Mouse (Mus musculus) neural tube, embryonic 12.5 days (tissue): ENCODE measurements at regions not wholly inside any gene's neighbourhood (a gene's known extent, or its start where the extent isn't known, plus 50 kb on each side); places are given as distances from the start of the nearest gene placed in this dataset.

Experiments
- ATAC-seq: fragments of 200-750 bp; cut with Nextera tagmentation; 2 replicates; pipeline ENCODE4 v1.8.0; 2017; ENCODE audit warnings: low read depth, mild to moderate bottlenecking, moderate TSS enrichment, moderate library complexity; ENCODE audit not compliant: low FRiP score
- H3K27ac ChIP-seq: fragments of 300-500 bp; sonication (generic); 2 replicates; pipeline ENCODE4 v1.5.1; 2016
- H3K27me3 ChIP-seq: fragments of 300-500 bp; sonication (generic); replicated peaks from 2 replicates; pipeline ENCODE4 v1.6.1; 2016; ENCODE audit warnings: mild to moderate bottlenecking
- H3K36me3 ChIP-seq: fragments of 300-500 bp; sonication (generic); 2 replicates; pipeline ENCODE4 v1.6.1; 2016; ENCODE audit warnings: mild to moderate bottlenecking
- H3K4me1 ChIP-seq: fragments of 300-500 bp; sonication (generic); 2 replicates; pipeline ENCODE4 v1.6.1; 2016
- H3K4me2 ChIP-seq: fragments of 300-500 bp; sonication (generic); replicated peaks from 2 replicates; pipeline ENCODE4 v1.6.1; 2016; ENCODE audit warnings: mild to moderate bottlenecking
- H3K4me3 ChIP-seq: fragments of 300-500 bp; sonication (generic); 2 replicates; pipeline ENCODE4 v1.5.1; 2016
- H3K9ac ChIP-seq: fragments of 300-500 bp; sonication (generic); 2 replicates; pipeline ENCODE4 v1.6.1; 2016; ENCODE audit warnings: mild to moderate bottlenecking
- H3K9me3 ChIP-seq: fragments of 300-500 bp; sonication (generic); 2 replicates; pipeline ENCODE4 v1.6.1; 2016; ENCODE audit warnings: mild to moderate bottlenecking
- WGBS: fragments of 180-500 bp; shearing (Covaris S2); methylation state at CpG from one replicate; pipeline ENCODE4 v1.1.7; 2016; 5-methylcytosine and 5-hydroxymethylcytosine counted together

GRCm38 (mm10) chr11:31464844-31465243 lies 95.0 kb upstream of the Stc2 start:
- Histone ChIP-seq H3K36me3 (no peaks in the 10 kb centered on the region), H3K9ac (no peak overlapping the region), H3K9me3 (no peaks in the 10 kb centered on the region), H3K4me1 (no peaks in the 10 kb centered on the region), H3K27me3 (no peaks in the 10 kb centered on the region), H3K27ac (no peak overlapping the region), H3K4me2 (no peak overlapping the region), H3K4me3 (no peak overlapping the region)
- WGBS, result 91% methylated on average over 1 of the region's 1 CpGs
- no peak for ATAC-seq

- H3K27me3 ChIP-seq, result no peaks in the 10 kb centered on the region
- no peak for ATAC-seq
- H3K4me1 ChIP-seq, result no peaks in the 10 kb centered on the region
- H3K9ac ChIP-seq, result no peak overlapping the region
- H3K4me3 ChIP-seq, result no peak overlapping the region
- H3K4me2 ChIP-seq, result no peak overlapping the region
- no peak overlapping the region for H3K27ac ChIP-seq
- H3K9me3 ChIP-seq, result no peaks in the 10 kb centered on the region
- H3K36me3 ChIP-seq, result no peaks in the 10 kb centered on the region
Measured at GRCm38 (mm10) chr11:31462440-31462839, 92.6 kb upstream of the Stc2 start.

DNA sequence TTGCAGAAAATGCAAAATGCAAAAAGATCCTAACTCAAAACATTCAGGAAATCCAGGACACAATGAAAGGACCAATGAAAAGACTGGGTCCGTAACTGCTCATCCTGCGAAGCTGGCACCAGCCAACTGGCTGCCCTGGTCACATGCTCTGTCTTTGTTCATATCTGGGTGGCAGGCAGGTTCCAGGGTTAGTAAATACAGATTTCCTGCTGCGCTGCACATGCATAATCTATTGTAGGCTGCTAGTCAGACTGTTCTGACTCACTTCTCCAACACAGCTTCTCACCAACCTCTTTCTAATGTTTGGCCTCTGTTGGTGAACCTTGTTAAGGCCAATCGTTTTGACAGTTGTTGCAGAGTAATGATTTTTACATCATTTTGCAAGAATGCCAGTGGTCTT lies 92.0 kb upstream of the Stc2 start:
- no peak overlapping the region for H3K4me2 ChIP-seq
- ATAC-seq, result no peak
- no peaks in the 10 kb centered on the region for H3K27me3 ChIP-seq
- no peak overlapping the region for H3K9ac ChIP-seq
- no peaks in the 10 kb centered on the region for H3K9me3 ChIP-seq
- no peaks in the 10 kb centered on the region for H3K36me3 ChIP-seq
- H3K27ac ChIP-seq, result no peak overlapping the region
- 84% methylated on average over 4 of the region's 4 CpGs for WGBS
- H3K4me3 ChIP-seq, result no peak overlapping the region
- no peaks in the 10 kb centered on the region for H3K4me1 ChIP-seq

DNA sequence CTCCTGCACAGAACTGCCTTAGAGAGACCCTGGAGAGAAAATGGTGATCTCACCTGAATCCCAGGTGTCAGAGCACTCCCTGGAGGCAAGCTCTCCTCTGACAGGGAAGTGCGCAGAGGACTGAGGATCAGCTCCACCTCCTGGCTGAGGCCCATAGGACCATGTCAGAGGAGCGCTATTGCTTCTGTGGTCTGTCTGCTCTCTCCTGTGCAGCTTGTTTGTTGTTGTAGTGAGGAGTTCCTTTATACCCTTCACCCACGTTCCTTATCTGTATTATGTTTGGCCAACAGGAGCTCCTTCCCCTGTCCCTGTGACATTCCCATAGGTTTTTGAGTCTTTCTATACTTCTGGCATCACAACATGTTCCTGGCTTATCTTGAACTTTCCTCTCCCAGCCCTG lies 91.5 kb upstream of the Stc2 start:
- Histone ChIP-seq H3K9ac (no peak overlapping the region), H3K4me3 (no peak overlapping the region), H3K4me1 (no peaks in the 10 kb centered on the region), H3K4me2 (no peak overlapping the region), H3K9me3 (no peaks in the 10 kb centered on the region), H3K27ac (no peak overlapping the region), H3K27me3 (no peaks in the 10 kb centered on the region), H3K36me3 (no peaks in the 10 kb centered on the region)
- ATAC-seq, result no peak
- WGBS, result 76% methylated on average over 3 of the region's 3 CpGs

DNA sequence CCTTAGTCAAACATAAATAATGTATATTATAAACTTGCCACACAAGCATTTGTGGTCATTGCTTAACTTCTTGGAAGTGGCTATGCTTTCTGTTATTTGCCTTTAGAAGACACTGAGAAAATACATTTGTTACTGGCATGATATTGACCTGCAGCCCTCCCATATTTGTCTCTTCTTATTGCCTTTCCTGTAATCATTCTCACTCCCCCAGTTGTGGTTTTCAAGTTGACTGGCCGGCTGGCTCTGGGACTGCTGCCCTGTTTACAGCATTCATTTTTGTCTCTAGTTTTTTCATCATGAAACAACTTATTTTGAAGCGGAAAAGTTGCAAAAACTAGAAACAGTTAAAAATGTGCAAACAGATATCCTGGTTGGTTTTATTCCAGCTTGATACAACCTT lies 57.5 kb upstream of the Stc2 start:
- Histone ChIP-seq H3K4me1 (no peaks in the 10 kb centered on the region), H3K27me3 (no peaks in the 10 kb centered on the region), H3K27ac (no peak overlapping the region), H3K36me3 (no peaks in the 10 kb centered on the region), H3K9me3 (no peaks in the 10 kb centered on the region), H3K9ac (no peak overlapping the region), H3K4me3 (no peak overlapping the region), H3K4me2 (no peak overlapping the region)
- no peak for ATAC-seq
- WGBS, result 89% methylated on average over 2 of the region's 2 CpGs
